Mouse (Mus musculus): Measurements from ENCODE around the gene Dlg1. TPM values are rescaled to one million over a fixed set of nuclear protein-coding genes. Genes with fewer than 3 reads are reported as not detected.

The Dlg1 gene
- total RNA-seq, 2 experiments from 2014 or later = 84.0 to 86.3 TPM

- no peak for DNase-seq
Observed at GRCm38 (mm10) chr16:31906896-31907295, 243.7 kb downstream of the Dlg1 start.

- DNase-seq = no peak
Observed at GRCm38 (mm10) chr16:31908959-31909358, 245.7 kb downstream of the Dlg1 start.

GRCm38 (mm10) chr16:31910281-31910847, 247.1 kb downstream of the Dlg1 start:
- no peak for DNase-seq

GRCm38 (mm10) chr16:31917776-31918175, 254.5 kb downstream of the Dlg1 start:
- no peak for DNase-seq

GRCm38 (mm10) chr16:31918248-31918724, 255.0 kb downstream of the Dlg1 start:
- DNase-seq = peak; percentile 81 to 82

GRCm38 (mm10) chr16:31924368-31924767, 261.1 kb downstream of the Dlg1 start:
- no peak for DNase-seq

Other genes with a start within 250 kb of the Dlg1 start
- gene Bdh1, start 241.2 kb upstream of the Dlg1 start, total RNA-seq (2021) = 100 to 1,000 TPM in 1 of 2 experiments, 10 to 100 TPM in 1; 94.4 to 105 TPM
- under 1 TPM; 0.12 to 0.15 TPM for gene Meltf, start 215.4 kb downstream of the Dlg1 start, total RNA-seq (2021)